Mouse (Mus musculus) liver, postnatal 0 days (tissue): ENCODE measurements at regions not wholly inside any gene's neighbourhood (a gene's known extent, or its start where the extent isn't known, plus 50 kb on each side); places are given as distances from the start of the nearest gene placed in this dataset.

Experiments
- ATAC-seq: fragments of 200-750 bp; cut with Nextera tagmentation; 2 replicates; pipeline ENCODE4 v1.8.0; 2017; ENCODE audit warnings: mild to moderate bottlenecking, moderate library complexity
- DNase-seq: peaks from one replicate; pipeline ENCODE4 v3.0.0-alpha.2; 2016
- H3K27ac ChIP-seq: fragments of 300-500 bp; sonication (generic); 2 replicates; pipeline ENCODE4 v1.5.1; 2014; ENCODE audit warnings: antibody characterized with exemption, moderate library complexity, mild to moderate bottlenecking, low read depth
- H3K27me3 ChIP-seq: fragments of 300-500 bp; sonication (generic); 2 replicates; pipeline ENCODE4 v1.6.1; 2014; ENCODE audit warnings: low read length, control low read depth, mixed read lengths; ENCODE audit not compliant: insufficient read depth
- H3K36me3 ChIP-seq: fragments of 300-500 bp; sonication (generic); replicated peaks from 2 replicates; pipeline ENCODE4 v1.6.1; 2014; ENCODE audit warnings: mild to moderate bottlenecking, control low read depth, low read length, moderate library complexity, mixed read lengths; ENCODE audit not compliant: insufficient read depth
- H3K4me1 ChIP-seq: fragments of 300-500 bp; sonication (generic); 2 replicates; pipeline ENCODE4 v1.6.1; 2014; ENCODE audit warnings: antibody characterized with exemption, mild to moderate bottlenecking, control low read depth; ENCODE audit not compliant: insufficient read depth
- H3K4me2 ChIP-seq: fragments of 300-500 bp; sonication (generic); 2 replicates; pipeline ENCODE4 v1.6.1; 2014; ENCODE audit warnings: low read depth, mild to moderate bottlenecking, low read length, moderate library complexity, mixed read lengths
- H3K4me3 ChIP-seq: fragments of 300-500 bp; sonication (generic); 2 replicates; pipeline ENCODE4 v1.5.1; 2014; ENCODE audit warnings: low read depth, low read length
- H3K9ac ChIP-seq: fragments of 300-500 bp; sonication (generic); replicated peaks from 2 replicates; pipeline ENCODE4 v1.6.1; 2014; ENCODE audit warnings: mild to moderate bottlenecking, moderate library complexity
- H3K9me3 ChIP-seq: fragments of 300-500 bp; sonication (generic); 2 replicates; pipeline ENCODE4 v1.6.1; 2016; ENCODE audit warnings: mild to moderate bottlenecking, control low read depth, low read length, mixed read lengths
- CTCF ChIP-seq: sonication (generic); IDR thresholded peaks from 2 replicates; pipeline ENCODE4 v1.5.1; 2016; ENCODE audit warnings: antibody characterized with exemption, low read depth
- EP300 ChIP-seq: IDR thresholded peaks from 2 replicates; pipeline ENCODE4 v1.6.1; 2016; ENCODE audit warnings: antibody characterized with exemption, low read depth, mild to moderate bottlenecking
- WGBS: fragments of 180-500 bp; shearing (Covaris S2); extraction: QIAGEN DNeasy Blood & Tissue Kit; methylation state at CpG from one replicate; pipeline ENCODE4 v1.1.7; 2014; ENCODE audit not compliant: insufficient replicate concordance; 5-methylcytosine and 5-hydroxymethylcytosine counted together

DNA sequence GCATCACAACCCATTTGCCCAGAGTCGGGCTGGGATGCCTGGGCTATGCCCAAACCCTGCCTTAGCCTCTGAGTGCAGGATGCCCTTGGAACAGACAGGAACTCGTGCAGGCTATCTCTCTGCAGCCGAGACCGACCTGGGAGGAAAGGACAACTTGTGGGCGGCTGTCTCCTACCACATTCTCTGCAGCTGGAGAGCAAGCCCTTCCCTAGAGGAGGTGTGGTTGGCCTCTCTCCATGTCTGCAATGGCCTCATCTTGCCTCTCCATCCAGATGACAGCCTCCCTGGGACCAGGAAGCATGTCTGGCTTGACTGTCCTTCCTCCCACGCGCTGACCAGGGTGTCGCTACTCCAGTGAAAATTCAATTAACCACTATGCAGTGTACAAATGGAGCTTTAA lies 155.9 kb downstream of the Suds3 start:
- no peak for DNase-seq
- Histone ChIP-seq H3K36me3 (no peaks in the 10 kb centered on the region), H3K4me1 (no peaks in the 10 kb centered on the region), H3K4me2 (no peak overlapping the region), H3K4me3 (no peak overlapping the region), H3K27me3 (no peaks in the 10 kb centered on the region), H3K9me3 (peaks cover 7% of the 10 kb centered on the region), H3K9ac (no peak overlapping the region), H3K27ac (no peak overlapping the region)
- TF ChIP-seq CTCF (no peak), EP300 (no peak)
- WGBS = 65% methylated on average over 8 of the region's 8 CpGs
- no peak for ATAC-seq

DNA sequence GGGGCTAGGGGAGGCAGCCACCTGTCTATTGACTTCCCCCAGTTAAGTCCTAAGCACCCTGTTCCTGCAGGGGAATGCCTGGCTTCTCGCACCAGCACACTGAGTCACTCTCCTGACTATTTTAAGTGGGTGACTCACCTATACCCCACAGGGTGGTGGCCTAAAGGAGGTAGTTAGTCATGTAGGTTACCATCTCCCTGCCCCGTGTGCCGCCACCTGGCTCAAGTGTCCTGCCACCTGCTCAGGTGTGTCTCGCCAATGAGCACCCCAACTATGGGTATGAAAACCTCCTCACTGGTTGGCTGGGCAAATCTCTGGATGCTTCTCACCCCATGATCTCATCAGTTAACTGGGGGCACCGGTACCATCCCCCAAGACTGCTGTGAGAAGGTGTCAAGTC lies 157.8 kb downstream of the Suds3 start:
- no peak for DNase-seq
- Histone ChIP-seq H3K27ac (no peak overlapping the region), H3K27me3 (no peaks in the 10 kb centered on the region), H3K36me3 (no peaks in the 10 kb centered on the region), H3K4me1 (no peaks in the 10 kb centered on the region), H3K4me3 (no peak overlapping the region), H3K9ac (no peak overlapping the region), H3K9me3 (peaks cover 7% of the 10 kb centered on the region), H3K4me2 (no peak overlapping the region)
- no peak for ATAC-seq
- 68% methylated on average over 5 of the region's 5 CpGs for WGBS
- TF ChIP-seq CTCF = no peak

DNA sequence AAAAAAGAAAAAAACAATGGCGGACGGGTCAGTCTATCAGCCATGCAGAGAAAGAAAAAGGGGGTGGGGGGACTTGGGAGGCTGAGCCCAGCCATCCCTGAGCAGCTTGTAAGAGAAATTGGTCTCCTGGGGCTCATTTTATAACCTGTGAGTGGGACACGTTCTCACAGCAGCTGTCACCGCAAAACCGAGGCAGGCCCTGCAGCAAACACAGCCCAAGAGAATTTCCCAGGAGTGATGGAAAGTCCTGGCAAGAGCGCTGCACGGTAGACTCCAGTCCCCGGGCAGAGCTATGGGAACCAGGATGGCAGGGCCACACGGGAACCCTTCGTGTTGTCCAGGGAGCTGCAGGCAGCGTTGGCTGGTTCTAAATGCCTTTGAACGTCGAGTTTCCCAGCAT lies 159.3 kb downstream of the Suds3 start:
- H3K9me3 ChIP-seq = peaks cover 3% of the 10 kb centered on the region; the same call in 1 of the 2 replicates
- no peak overlapping the region for H3K4me2 ChIP-seq
- no peaks in the 10 kb centered on the region for H3K27me3 ChIP-seq
- no peak for ATAC-seq
- no peaks in the 10 kb centered on the region for H3K36me3 ChIP-seq
- no peak overlapping the region for H3K9ac ChIP-seq
- 70% methylated on average over 13 of the region's 13 CpGs for WGBS
- no peak overlapping the region for H3K27ac ChIP-seq
- H3K4me1 ChIP-seq = no peaks in the 10 kb centered on the region
- no peak overlapping the region for H3K4me3 ChIP-seq
- TF ChIP-seq EP300 (no peak), CTCF (no peak)
- no peak for DNase-seq

DNA sequence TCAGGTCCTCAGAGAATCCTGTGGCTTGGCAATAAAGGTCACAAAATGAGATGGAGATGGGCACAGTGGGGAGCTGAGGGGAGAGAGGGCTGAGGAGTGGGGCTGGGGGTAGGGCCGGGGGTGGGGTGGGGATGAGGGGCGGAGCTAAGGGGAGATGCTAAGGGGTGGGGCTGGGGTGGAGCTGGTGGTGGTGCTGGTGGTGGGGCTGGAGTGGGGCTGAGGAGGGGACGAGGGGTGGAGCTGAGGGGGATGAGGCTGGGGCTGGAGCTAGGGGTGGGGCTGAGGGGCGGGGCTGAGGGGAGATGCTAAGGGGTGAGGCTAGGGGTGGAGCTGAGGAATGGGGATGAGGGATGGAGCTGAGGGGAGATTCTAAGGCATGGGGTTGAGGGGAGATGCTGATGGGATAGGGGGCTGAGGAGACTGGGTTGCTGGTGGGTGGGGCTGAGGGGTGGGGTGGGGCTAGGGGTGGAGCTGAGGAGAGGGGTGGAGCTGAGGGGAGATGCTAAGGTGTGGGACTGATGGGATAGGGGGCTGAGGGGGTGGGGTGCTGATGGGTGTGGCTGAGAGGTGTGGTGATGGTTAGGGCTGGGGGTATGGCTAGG lies 165.5 kb downstream of the Suds3 start:
- Histone ChIP-seq H3K4me1 (no peaks in the 10 kb centered on the region), H3K27me3 (no peaks in the 10 kb centered on the region), H3K9ac (no peak overlapping the region), H3K4me2 (no peak overlapping the region), H3K9me3 (no peaks in the 10 kb centered on the region), H3K4me3 (no peak overlapping the region), H3K27ac (no peak overlapping the region), H3K36me3 (no peaks in the 10 kb centered on the region)
- DNase-seq = no peak
- no peak for TF ChIP-seq CTCF
- TF ChIP-seq EP300 = no peak
- WGBS = 11% methylated on average over 3 of the region's 4 CpGs
- no peak for ATAC-seq

DNA sequence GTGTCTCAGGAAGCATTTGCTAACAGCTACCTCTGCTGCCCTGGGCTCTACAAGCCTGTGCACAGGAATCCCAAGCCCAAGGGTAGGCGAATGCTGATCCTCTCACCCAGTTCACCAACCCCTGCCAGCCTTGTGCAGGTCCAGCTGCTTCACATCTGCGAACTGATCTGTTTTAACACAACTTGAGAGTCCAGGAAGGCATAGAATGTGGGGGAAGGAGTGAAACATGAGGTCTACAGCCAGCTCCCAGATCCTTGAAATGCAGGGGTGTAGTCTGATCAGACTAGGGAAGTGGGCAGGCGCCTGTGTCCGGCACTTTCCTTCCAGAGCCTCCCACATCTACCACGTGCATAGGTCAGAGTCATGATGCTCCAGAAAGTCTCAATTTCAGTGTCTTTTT lies 181.3 kb downstream of the Suds3 start:
- no peak for DNase-seq
- ATAC-seq = no peak
- H3K27me3 ChIP-seq = no peaks in the 10 kb centered on the region
- H3K4me1 ChIP-seq = no peaks in the 10 kb centered on the region
- H3K9ac ChIP-seq = no peak overlapping the region
- TF ChIP-seq EP300 (no peak), CTCF (no peak)
- no peak overlapping the region for H3K4me2 ChIP-seq
- no peak overlapping the region for H3K4me3 ChIP-seq
- H3K36me3 ChIP-seq = no peaks in the 10 kb centered on the region
- peaks cover 5% of the 10 kb centered on the region; the same call in 1 of the 2 replicates for H3K9me3 ChIP-seq
- WGBS = 48% methylated on average over 5 of the region's 5 CpGs
- no peak overlapping the region for H3K27ac ChIP-seq

DNA sequence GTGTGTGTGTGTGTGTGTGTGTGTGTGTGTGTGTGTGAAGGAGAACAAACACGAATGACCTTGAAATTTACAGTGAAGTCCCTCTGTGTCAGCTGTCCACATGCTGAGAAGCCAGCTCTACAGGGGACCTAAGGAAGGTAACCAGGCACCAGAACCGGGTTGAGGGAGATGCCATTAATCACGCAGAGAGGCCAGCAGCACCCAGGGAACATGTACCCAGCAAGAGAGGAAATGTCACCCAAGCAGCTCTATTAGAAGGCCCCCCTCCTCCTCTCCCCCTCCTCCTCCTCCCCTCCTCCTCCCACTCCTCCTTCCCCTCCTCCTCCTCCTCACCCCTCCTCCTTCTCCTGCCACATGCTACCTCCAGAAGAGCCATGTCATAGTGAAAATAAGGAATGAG lies 181.8 kb downstream of the Suds3 start:
- no peak overlapping the region for H3K27ac ChIP-seq
- no peaks in the 10 kb centered on the region for H3K36me3 ChIP-seq
- peaks cover 5% of the 10 kb centered on the region; the same call in 1 of the 2 replicates for H3K9me3 ChIP-seq
- H3K9ac ChIP-seq = no peak overlapping the region
- DNase-seq = no peak
- H3K4me1 ChIP-seq = no peaks in the 10 kb centered on the region
- H3K4me2 ChIP-seq = no peak overlapping the region
- no peak for TF ChIP-seq EP300
- no peak for TF ChIP-seq CTCF
- ATAC-seq = no peak
- H3K4me3 ChIP-seq = no peak overlapping the region
- no peaks in the 10 kb centered on the region for H3K27me3 ChIP-seq
- 60% methylated on average over 3 of the region's 3 CpGs for WGBS

DNA sequence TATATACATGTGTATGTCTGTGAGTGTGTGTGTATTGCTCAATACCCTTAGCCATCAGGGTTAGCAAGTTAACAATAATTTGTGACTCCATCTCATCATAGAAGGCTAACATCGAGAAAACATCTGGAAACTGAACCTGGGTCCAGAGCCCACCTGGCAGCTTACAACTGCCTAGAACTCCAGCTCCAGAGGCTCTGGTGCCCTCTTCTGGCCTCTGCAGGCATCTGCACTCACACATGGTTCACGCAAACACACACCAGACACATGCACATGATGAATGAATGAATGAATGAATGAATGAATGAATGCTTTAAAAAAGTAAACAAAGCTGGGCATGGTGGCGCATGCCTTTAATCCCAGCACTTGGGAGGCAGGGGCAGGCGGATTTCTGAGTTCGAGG lies 182.8 kb downstream of the Suds3 start:
- H3K4me2 ChIP-seq = no peak overlapping the region
- no peak overlapping the region for H3K9ac ChIP-seq
- H3K36me3 ChIP-seq = no peaks in the 10 kb centered on the region
- ATAC-seq (no peak), DNase-seq (no peak)
- no peak overlapping the region for H3K27ac ChIP-seq
- H3K9me3 ChIP-seq = peaks cover 5% of the 10 kb centered on the region; the same call in 1 of the 2 replicates
- TF ChIP-seq EP300 (no peak), CTCF (no peak)
- H3K27me3 ChIP-seq = no peaks in the 10 kb centered on the region
- no peak overlapping the region for H3K4me3 ChIP-seq
- 79% methylated on average over 5 of the region's 5 CpGs for WGBS
- H3K4me1 ChIP-seq = no peaks in the 10 kb centered on the region
